Mouse (Mus musculus): Measurements from ENCODE around the gene Scnn1a.

DNA sequence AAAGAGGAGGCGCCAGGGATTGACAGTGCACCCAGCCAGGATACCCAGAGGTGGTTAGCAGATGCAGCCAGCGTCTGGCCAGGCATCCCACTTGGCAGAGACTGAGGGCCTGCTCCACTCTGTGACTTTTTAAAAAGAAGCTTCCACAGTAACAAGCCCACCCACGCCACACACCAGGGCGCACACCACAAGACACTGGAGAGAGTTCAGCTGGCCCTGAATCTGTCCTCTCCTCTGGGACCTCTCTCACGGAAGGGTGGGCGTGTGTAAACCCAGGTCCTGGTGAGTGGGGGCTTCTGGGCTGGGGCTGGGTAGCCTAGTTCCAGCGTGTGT, 6.3 kb upstream of the Scnn1a start:
- TF ChIP-seq MYOG (IDR thresholded peaks at IDR 0.05; ENCODE audit: control insufficient read depth in 1 of 3, insufficient read depth in 1 of 3, insufficient read length in 2 of 3, low read depth in 2 of 3) (no peak), POLR2A (IDR thresholded peaks at IDR 0.05; ENCODE audit: insufficient read length, low read depth) (no peak), USF1 (IDR thresholded peaks at IDR 0.05; ENCODE audit: low read depth) (no peak), MAX (IDR thresholded peaks at IDR 0.05; ENCODE audit: low read depth) (no peak), TCF12 (IDR thresholded peaks at IDR 0.05; ENCODE audit: insufficient read depth, poor library complexity, severe bottlenecking) (no peak), CEBPB (IDR thresholded peaks at IDR 0.05; ENCODE audit: insufficient read depth, poor library complexity, severe bottlenecking) (no peak), TCF3 (IDR thresholded peaks at IDR 0.05; ENCODE audit: insufficient read length, low read depth) (no peak), E2F4 (IDR thresholded peaks at IDR 0.05; ENCODE audit: insufficient read depth) (no peak), POLR2AphosphoS2 (IDR thresholded peaks at IDR 0.05; ENCODE audit: insufficient read length, low read depth) (no peak), SRF (IDR thresholded peaks at IDR 0.05; ENCODE audit: control insufficient read depth, insufficient read length, low read depth) (no peak)
